Mouse (Mus musculus) right cerebral cortex, postnatal 25 days (tissue): Measurements from ENCODE around the gene Cbx4.

Source experiments
- DNase-seq: peaks from one replicate; pipeline ENCODE4 v3.0.0; 2022

The Cbx4 gene

GRCm38 (mm10) chr11:119084446-119085278 lies 1.4 kb downstream of the Cbx4 start:
- no peak for DNase-seq

- DNase-seq, result no peak
Measured at GRCm38 (mm10) chr11:119083724-119084445, 2.1 kb downstream of the Cbx4 start.

GRCm38 (mm10) chr11:119082638-119083599 lies 3.1 kb downstream of the Cbx4 start:
- DNase-seq, result no peak

- DNase-seq, result no peak
Measured at GRCm38 (mm10) chr11:119081839-119082637, 4.0 kb downstream of the Cbx4 start.

GRCm38 (mm10) chr11:119081148-119081838 lies 4.7 kb downstream of the Cbx4 start:
- DNase-seq, result no peak

- no peak for DNase-seq
Measured at GRCm38 (mm10) chr11:119080461-119081147, 5.4 kb downstream of the Cbx4 start.

GRCm38 (mm10) chr11:119079445-119079837 lies 6.6 kb downstream of the Cbx4 start:
- DNase-seq, result no peak

- no peak for DNase-seq
Measured at GRCm38 (mm10) chr11:119078691-119079444, 7.2 kb downstream of the Cbx4 start.

- DNase-seq, result no peak
Measured at GRCm38 (mm10) chr11:119077755-119078154, 8.3 kb downstream of the Cbx4 start.

- DNase-seq, result no peak
Measured at GRCm38 (mm10) chr11:119075805-119076204, 10.2 kb downstream of the Cbx4 start.

- no peak for DNase-seq
Measured at GRCm38 (mm10) chr11:119073876-119074433, 12.1 kb downstream of the Cbx4 start.

- no peak for DNase-seq
Measured at GRCm38 (mm10) chr11:119072986-119073385, 13.0 kb downstream of the Cbx4 start.

GRCm38 (mm10) chr11:119072239-119072638 lies 13.8 kb downstream of the Cbx4 start:
- DNase-seq, result no peak

- no peak for DNase-seq
Measured at GRCm38 (mm10) chr11:119066841-119067240, 19.2 kb downstream of the Cbx4 start.

GRCm38 (mm10) chr11:119059256-119059655 lies 26.8 kb downstream of the Cbx4 start:
- DNase-seq, result no peak

- DNase-seq, result peak; percentile 21
Measured at GRCm38 (mm10) chr11:119058041-119058995, 27.7 kb downstream of the Cbx4 start.

- DNase-seq, result peak; percentile 21
Measured at GRCm38 (mm10) chr11:119057291-119057690, 28.7 kb downstream of the Cbx4 start.
